Mouse (Mus musculus) lung, embryonic 14.5 days (tissue): ENCODE measurements around the gene Fbxl12. TPM values are rescaled to one million over a fixed set of nuclear protein-coding genes. Genes with fewer than 3 reads are reported as not detected.

Experiments
- ATAC-seq: fragments of 200-750 bp; cut with Nextera tagmentation; 2 replicates; pipeline ENCODE4 v1.8.0; 2017; ENCODE audit warnings: mild to moderate bottlenecking, moderate TSS enrichment, moderate library complexity; ENCODE audit not compliant: insufficient read depth
- DNase-seq: peaks from one replicate; pipeline ENCODE4 v3.0.0-alpha.2; 2015
- H3K27ac ChIP-seq: fragments of 300-500 bp; sonication (generic); 2 replicates; pipeline ENCODE4 v1.5.1; 2014; ENCODE audit warnings: low read depth, mild to moderate bottlenecking, moderate library complexity
- H3K27me3 ChIP-seq: fragments of 300-500 bp; sonication (generic); 2 replicates; pipeline ENCODE4 v1.6.1; 2014; ENCODE audit warnings: low read length, control low read depth; ENCODE audit not compliant: insufficient read depth
- H3K36me3 ChIP-seq: fragments of 300-500 bp; sonication (generic); 2 replicates; pipeline ENCODE4 v1.6.1; 2014; ENCODE audit warnings: control low read depth; ENCODE audit not compliant: insufficient read depth
- H3K4me1 ChIP-seq: fragments of 300-500 bp; sonication (generic); 2 replicates; pipeline ENCODE4 v1.6.1; 2014; ENCODE audit warnings: antibody characterized with exemption, control low read depth; ENCODE audit not compliant: insufficient read depth
- H3K4me2 ChIP-seq: fragments of 300-500 bp; sonication (generic); 2 replicates; pipeline ENCODE4 v1.6.1; 2014; ENCODE audit warnings: mild to moderate bottlenecking
- H3K4me3 ChIP-seq: fragments of 300-500 bp; sonication (generic); 2 replicates; pipeline ENCODE4 v1.5.1; 2014; ENCODE audit warnings: low read depth, low read length
- H3K9ac ChIP-seq: fragments of 300-500 bp; sonication (generic); 2 replicates; pipeline ENCODE4 v1.6.1; 2014
- H3K9me3 ChIP-seq: fragments of 300-500 bp; sonication (generic); 2 replicates; pipeline ENCODE4 v1.6.1; 2016; ENCODE audit warnings: low read depth, low read length, control low read depth
- CTCF ChIP-seq: IDR thresholded peaks from 2 replicates; pipeline ENCODE4 v1.5.1; 2016; ENCODE audit warnings: antibody characterized with exemption, low read depth
- WGBS: fragments of 180-500 bp; shearing (Covaris S2); extraction: QIAGEN DNeasy Blood & Tissue Kit; methylation state at CpG from one replicate; pipeline ENCODE4 v1.1.7; 2014; 5-methylcytosine and 5-hydroxymethylcytosine counted together
- polyA plus RNA-seq: library from polyadenylated mRNA; unstranded; fragments of >200 nt; fragmentation: Nextera tagmentation; extraction: Ambion mirVana; gene quantifications from 2 replicates; pipeline ENCODE4 v1.2.1, GENCODE M21; 2014

The Fbxl12 gene
- polyA plus RNA-seq, 1 experiment from 2014 or later: 15.0 TPM

DNA sequence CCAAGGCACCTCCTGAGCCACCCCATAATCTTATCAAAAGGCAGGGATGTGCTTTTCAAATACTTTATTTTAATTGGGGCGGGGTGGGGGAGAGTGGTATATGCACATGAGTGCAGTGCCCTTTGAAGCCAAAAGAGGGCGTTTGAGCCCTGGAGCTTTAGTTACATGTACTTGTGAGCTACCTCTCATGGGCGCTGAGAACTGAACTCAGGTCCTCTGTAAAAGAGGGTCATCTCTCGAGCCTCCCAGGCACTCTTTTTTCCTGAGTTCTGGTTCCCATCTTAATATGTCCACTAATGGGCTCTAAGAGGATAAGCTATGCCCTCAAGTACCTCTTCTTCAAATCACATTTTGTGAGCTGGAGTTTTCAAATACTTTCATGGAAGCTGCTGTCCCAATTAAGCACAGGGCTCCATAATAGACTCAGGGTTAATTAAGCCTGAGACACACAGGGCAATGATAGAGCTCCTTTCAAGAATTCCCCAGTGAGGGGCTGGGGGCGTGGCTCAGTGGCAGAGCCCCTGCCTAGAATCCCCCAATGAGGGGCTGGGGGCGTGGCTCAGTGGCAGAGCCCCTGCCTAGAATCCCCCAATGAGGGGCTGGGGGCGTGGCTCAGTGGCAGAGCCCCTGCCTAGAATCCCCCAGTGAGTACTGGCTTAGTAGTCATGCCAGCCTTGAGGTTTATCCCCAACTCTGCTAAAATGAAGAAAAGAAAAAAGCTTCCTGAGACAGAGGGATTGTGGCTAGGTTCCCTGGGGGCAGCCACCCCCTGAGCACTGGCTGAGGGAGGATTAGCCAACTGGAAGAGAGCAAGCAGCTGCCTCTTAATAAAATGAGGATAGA is 37.2 kb upstream of the Fbxl12 start:
- Histone ChIP-seq H3K9me3 (no peaks in the 10 kb centered on the region), H3K4me3 (no peak overlapping the region), H3K36me3 (no peaks in the 10 kb centered on the region), H3K4me2 (no peak overlapping the region), H3K27ac (no peak overlapping the region), H3K9ac (no peak overlapping the region), H3K4me1 (no peaks in the 10 kb centered on the region), H3K27me3 (no peaks in the 10 kb centered on the region)
- no peak for TF ChIP-seq CTCF
- 46% methylated on average over 6 of the region's 7 CpGs for WGBS
- ATAC-seq (no peak), DNase-seq (no peak)

DNA sequence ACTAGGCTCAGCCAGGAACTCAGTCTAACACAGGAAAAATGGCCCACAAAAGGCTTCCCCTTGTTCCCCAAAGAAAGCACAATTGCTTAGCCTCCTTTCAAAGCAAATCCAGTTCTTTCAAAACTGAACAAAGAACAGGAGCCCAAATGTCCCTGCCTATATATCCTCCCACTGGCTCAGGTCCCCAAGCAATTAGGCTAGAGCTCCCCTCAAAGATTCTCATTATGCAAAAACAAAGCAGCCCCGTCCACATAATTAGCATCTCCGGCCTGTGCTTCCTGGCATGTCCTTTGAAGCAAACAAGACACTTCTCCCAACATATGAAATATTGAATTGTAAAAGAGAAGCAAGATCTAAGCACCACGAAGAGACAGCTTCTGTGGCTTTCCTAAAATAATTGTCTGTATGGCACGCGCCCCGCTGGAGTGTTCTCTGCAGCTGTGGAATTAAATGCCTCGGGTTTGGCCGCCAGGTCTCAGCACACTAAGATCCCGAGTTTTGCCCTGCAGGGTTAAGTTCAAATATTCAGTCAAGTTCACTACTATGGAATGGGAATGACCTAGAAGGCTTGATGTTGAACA is 35.9 kb upstream of the Fbxl12 start:
- no peak overlapping the region for H3K9ac ChIP-seq
- WGBS: 76% methylated on average over 9 of the region's 9 CpGs

GRCm38 (mm10) chr9:20677892-20678291 is 33.3 kb upstream of the Fbxl12 start:
- no peaks in the 10 kb centered on the region for H3K4me1 ChIP-seq
- no peaks in the 10 kb centered on the region for H3K9me3 ChIP-seq
- WGBS: 83% methylated on average over 12 of the region's 12 CpGs
- H3K4me3 ChIP-seq: no peak overlapping the region
- H3K9ac ChIP-seq: no peak overlapping the region
- no peak for DNase-seq
- no peak overlapping the region for H3K4me2 ChIP-seq
- no peak overlapping the region for H3K27ac ChIP-seq
- ATAC-seq: no peak
- H3K27me3 ChIP-seq: no peaks in the 10 kb centered on the region
- no peaks in the 10 kb centered on the region for H3K36me3 ChIP-seq
- no peak for TF ChIP-seq CTCF

More for the DNA sequence above, 35.9 kb upstream of the Fbxl12 start:
- ATAC-seq (no peak), DNase-seq (no peak)
- Histone ChIP-seq H3K4me3 (no peak overlapping the region), H3K4me1 (no peaks in the 10 kb centered on the region), H3K9me3 (no peaks in the 10 kb centered on the region), H3K27me3 (no peaks in the 10 kb centered on the region), H3K4me2 (no peak overlapping the region), H3K36me3 (no peaks in the 10 kb centered on the region), H3K27ac (no peak overlapping the region)
- TF ChIP-seq CTCF: no peak

DNA sequence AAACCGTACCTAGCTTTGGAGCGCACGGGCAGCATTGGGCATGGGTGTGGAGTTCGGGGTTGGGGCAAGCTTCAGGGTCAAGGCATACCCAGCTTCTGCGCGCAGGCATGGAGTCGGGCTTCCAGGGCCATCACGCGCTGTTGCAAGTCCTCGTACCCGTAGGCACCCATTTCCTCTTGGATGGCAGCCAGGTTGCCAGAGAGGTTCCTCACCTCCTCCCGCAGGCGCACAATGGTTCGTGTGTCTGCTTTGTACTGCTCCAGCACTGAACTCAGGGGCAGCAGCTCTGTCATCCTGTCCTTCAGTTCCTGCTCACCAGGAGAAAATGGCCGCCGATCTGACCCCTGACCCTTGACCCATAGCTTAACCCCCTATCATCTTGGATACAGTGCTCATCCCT is 27.5 kb upstream of the Fbxl12 start:
- DNase-seq (no peak), ATAC-seq (no peak)
- WGBS: 73% methylated on average over 16 of the region's 16 CpGs
- Histone ChIP-seq H3K27ac (no peak overlapping the region), H3K9ac (no peak overlapping the region), H3K9me3 (no peaks in the 10 kb centered on the region), H3K4me3 (no peak overlapping the region), H3K36me3 (no peaks in the 10 kb centered on the region), H3K4me1 (no peaks in the 10 kb centered on the region), H3K27me3 (no peaks in the 10 kb centered on the region), H3K4me2 (no peak overlapping the region)
- TF ChIP-seq CTCF: no peak

DNA sequence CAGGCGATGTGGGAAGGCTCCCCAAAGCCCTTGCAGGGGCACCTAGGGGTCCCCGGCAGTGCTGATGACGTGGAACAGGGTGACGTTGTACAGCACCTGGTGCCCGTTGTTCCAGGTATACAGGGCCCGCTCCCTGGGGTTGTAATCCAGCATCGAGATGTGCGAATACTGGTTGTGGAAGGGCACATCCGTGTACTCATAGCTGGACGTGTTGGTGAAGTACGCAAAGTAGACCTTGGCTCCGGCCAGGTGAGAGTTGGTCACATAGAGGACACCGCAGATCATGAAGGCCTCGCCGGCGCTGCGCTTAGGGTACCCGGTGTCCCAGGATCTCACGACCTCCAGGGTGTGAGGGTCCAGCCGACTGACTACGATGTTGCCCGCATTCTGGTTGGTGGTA is 23.5 kb upstream of the Fbxl12 start:
- DNase-seq: no peak

GRCm38 (mm10) chr9:20666510-20667034 is 22.0 kb upstream of the Fbxl12 start:
- DNase-seq (no peak), ATAC-seq (no peak)
- no peak overlapping the region for H3K27ac ChIP-seq
- H3K36me3 ChIP-seq: peaks cover 35% of the 10 kb centered on the region
- 12% methylated on average over 7 of the region's 7 CpGs for WGBS
- no peaks in the 10 kb centered on the region for H3K9me3 ChIP-seq
- H3K9ac ChIP-seq: no peak overlapping the region
- H3K4me1 ChIP-seq: no peaks in the 10 kb centered on the region
- no peak overlapping the region for H3K4me3 ChIP-seq
- TF ChIP-seq CTCF: no peak
- H3K4me2 ChIP-seq: no peak overlapping the region
- H3K27me3 ChIP-seq: no peaks in the 10 kb centered on the region

More for the DNA sequence above, 23.5 kb upstream of the Fbxl12 start:
- H3K27me3 ChIP-seq: no peaks in the 10 kb centered on the region
- H3K4me2 ChIP-seq: no peak overlapping the region
- H3K36me3 ChIP-seq: peaks cover 20% of the 10 kb centered on the region
- H3K4me1 ChIP-seq: no peaks in the 10 kb centered on the region
- no peak overlapping the region for H3K4me3 ChIP-seq
- no peak for TF ChIP-seq CTCF
- no peak overlapping the region for H3K27ac ChIP-seq
- no peak overlapping the region for H3K9ac ChIP-seq
- WGBS: 89% methylated on average over 22 of the region's 22 CpGs
- ATAC-seq: no peak
- no peaks in the 10 kb centered on the region for H3K9me3 ChIP-seq

- WGBS: 31% methylated on average over 8 of the region's 8 CpGs
- TF ChIP-seq CTCF: no peak
- no peak for DNase-seq
- ATAC-seq: no peak
- Histone ChIP-seq H3K4me3 (no peak overlapping the region), H3K9me3 (no peaks in the 10 kb centered on the region), H3K4me1 (no peaks in the 10 kb centered on the region), H3K36me3 (peaks cover 38% of the 10 kb centered on the region), H3K27me3 (no peaks in the 10 kb centered on the region), H3K4me2 (no peak overlapping the region), H3K9ac (no peak overlapping the region), H3K27ac (no peak overlapping the region)
These were observed 21.4 kb upstream of the Fbxl12 start for GRCm38 (mm10) chr9:20665925-20666324.
